Mouse (Mus musculus) adrenal gland, postnatal 36 days (tissue): ENCODE measurements at regions not wholly inside any gene's neighbourhood (a gene's known extent, or its start where the extent isn't known, plus 50 kb on each side); places are given as distances from the start of the nearest gene placed in this dataset.

Experiments
- DNase-seq, 2 experiments: peaks; one replicate each; pipeline ENCODE4 v3.0.0; 2021; ENCODE audit warnings: mixed read lengths in 1 of 2

GRCm38 (mm10) chr9:30772456-30772855, 149.8 kb downstream of the Adamts15 start:
- DNase-seq, result no peak

GRCm38 (mm10) chr9:30770436-30771173, 151.6 kb downstream of the Adamts15 start:
- no peak for DNase-seq

GRCm38 (mm10) chr9:30769435-30769729, 152.9 kb downstream of the Adamts15 start:
- DNase-seq, result no peak

GRCm38 (mm10) chr9:30768665-30769434, 153.4 kb downstream of the Adamts15 start:
- no peak for DNase-seq

GRCm38 (mm10) chr9:30766701-30767100, 155.6 kb downstream of the Adamts15 start:
- DNase-seq, result no peak

- no peak for DNase-seq
Observed at GRCm38 (mm10) chr9:30766171-30766570, 156.1 kb downstream of the Adamts15 start.

- DNase-seq, result no peak
Observed at GRCm38 (mm10) chr9:30765017-30765569, 157.2 kb downstream of the Adamts15 start.

GRCm38 (mm10) chr9:30762913-30763312, 159.3 kb downstream of the Adamts15 start:
- peak in 1 of 2 experiments; percentile 6 for DNase-seq

- DNase-seq, result peak in 1 of 2 experiments; percentile 27
Observed at GRCm38 (mm10) chr9:30758121-30758520, 164.1 kb downstream of the Adamts15 start.

- peak in 1 of 2 experiments; percentile 9 for DNase-seq
Observed at GRCm38 (mm10) chr9:30757406-30757805, 164.8 kb downstream of the Adamts15 start.

- DNase-seq, result no peak
Observed at GRCm38 (mm10) chr9:30756796-30757195, 165.5 kb downstream of the Adamts15 start.

- DNase-seq, result no peak
Observed at GRCm38 (mm10) chr9:30755586-30755985, 166.7 kb downstream of the Adamts15 start.

- DNase-seq, result no peak
Observed at GRCm38 (mm10) chr9:30754826-30755225, 167.4 kb downstream of the Adamts15 start.

GRCm38 (mm10) chr9:30743471-30743870, 178.8 kb downstream of the Adamts15 start:
- no peak for DNase-seq

GRCm38 (mm10) chr9:30742471-30743098, 179.7 kb downstream of the Adamts15 start:
- no peak for DNase-seq

GRCm38 (mm10) chr9:30731687-30732086, 190.6 kb downstream of the Adamts15 start:
- no peak for DNase-seq

- peak; percentile 20 to 28 for DNase-seq
Observed at GRCm38 (mm10) chr9:30723364-30724070, 198.7 kb downstream of the Adamts15 start.

- DNase-seq, result no peak
Observed at GRCm38 (mm10) chr9:30721861-30722260, 200.4 kb downstream of the Adamts15 start.

GRCm38 (mm10) chr9:30716421-30717170, 205.7 kb downstream of the Adamts15 start:
- DNase-seq, result no peak

- DNase-seq, result no peak
Observed at GRCm38 (mm10) chr9:30710131-30710530, 212.1 kb downstream of the Adamts15 start.

GRCm38 (mm10) chr9:30699848-30700247, 222.4 kb downstream of the Adamts15 start:
- no peak for DNase-seq
